9 mouse cellular contexts compared by ENCODE assay signal in genomic region chr7:130693800-130694193, GRCm38 (mm10).
DNase-seq lines count a peak whose midpoint lies in the region; ATAC-seq and TF ChIP-seq lines count a peak whose summit lies in the region.
"Had no signal": no experiment of that assay in that cellular context is flagged by ENCODE, and none has a peak within 500 bp of the region (broad histone marks: within the 10 kb centered on the region; RNA-seq: fewer than 3 reads in every experiment).

No protein-coding gene starts in this region.

- no peaks in the 10 kb centered on the region for H3K27me3 ChIP-seq in E14TG2a.4 (ENCODE audit: insufficient read depth, low read length)
- H3K27me3 ChIP-seq in forebrain, embryonic 10.5 days (ENCODE audit: poor library complexity, severe bottlenecking) = no peaks in the 10 kb centered on the region
- peaks cover 20% of the 10 kb centered on the region for H3K27me3 ChIP-seq in liver, embryonic 13.5 days

- peak overlapping the region; percentile 97 for H3K27ac ChIP-seq in forebrain, embryonic 10.5 days
- no peak overlapping the region; the same call in 1 of the 2 replicates for H3K27ac ChIP-seq in liver, embryonic 13.5 days

- no peak; the same call in 1 of the 2 replicates for ATAC-seq in cerebellum, adult (ENCODE audit: insufficient number of reproducible peaks, low FRiP score, low TSS enrichment)
- no peak for ATAC-seq in liver, embryonic 13.5 days (ENCODE audit: low read depth)

- H3K9me3 ChIP-seq in E14TG2a.4 (ENCODE audit: low read length) = no peaks in the 10 kb centered on the region
- no peaks in the 10 kb centered on the region for H3K9me3 ChIP-seq in forebrain, embryonic 10.5 days
- no peaks in the 10 kb centered on the region for H3K9me3 ChIP-seq in liver, embryonic 13.5 days (replicated peaks)

- H3K4me2 ChIP-seq in liver, embryonic 13.5 days = peak overlapping the region; percentile 55

- peak; percentile 47 for DNase-seq in cerebellum, adult 11 months
- peak; percentile 47 for DNase-seq in forebrain, embryonic 10.5 days (ENCODE audit: extremely low spot score, low spot score)
- no peak for DNase-seq in liver, embryonic 13.5 days
- DNase-seq in adrenal gland, postnatal 36 days = no peak
- DNase-seq in lung, postnatal 14 days = no peak
- DNase-seq in thymus, postnatal 36 days = no peak

- peaks cover 70% of the 10 kb centered on the region for H3K4me1 ChIP-seq in E14TG2a.4 (replicated peaks; ENCODE audit: low read depth, low read length)
- peaks cover 85% of the 10 kb centered on the region for H3K4me1 ChIP-seq in forebrain, embryonic 10.5 days
- peaks cover 39% of the 10 kb centered on the region for H3K4me1 ChIP-seq in liver, embryonic 13.5 days (replicated peaks)

- no peak for TF ChIP-seq CTCF in E14TG2a.4 (conservative IDR thresholded peaks at IDR 0.05; ENCODE audit: low read length)

- no peak overlapping the region for H3K9ac ChIP-seq in liver, embryonic 13.5 days

- H3K36me3 ChIP-seq in E14TG2a.4 (ENCODE audit: insufficient read depth, low read length) = peaks cover 31% of the 10 kb centered on the region; the same call in 1 of the 2 replicates
- peaks cover 17% of the 10 kb centered on the region for H3K36me3 ChIP-seq in forebrain, embryonic 10.5 days (replicated peaks)
- H3K36me3 ChIP-seq in liver, embryonic 13.5 days = no peaks in the 10 kb centered on the region

- WGBS in forebrain, embryonic 10.5 days = 17% methylated on average over 11 of the region's 11 CpGs
- 66% methylated on average over 11 of the region's 11 CpGs for WGBS in liver, embryonic 13.5 days (ENCODE audit: insufficient replicate concordance)

- peak overlapping the region; percentile 84 for H3K4me3 ChIP-seq in E14TG2a.4 (replicated peaks; ENCODE audit: low read length)
- peak overlapping the region; percentile 77 for H3K4me3 ChIP-seq in forebrain, embryonic 10.5 days
- no peak overlapping the region for H3K4me3 ChIP-seq in liver, embryonic 13.5 days (replicated peaks)
- H3K4me3 ChIP-seq: myocyte had no signal

Comparison
In these comparisons a context has a peak if more than half of its experiments do, and no peak if none do; other contexts are left out.
1. DNase-seq: peak in cerebellum, adult 11 months (single experiment) and forebrain, embryonic 10.5 days (single experiment); none in liver, embryonic 13.5 days (single experiment), adrenal gland, postnatal 36 days (0 of 2), lung, postnatal 14 days (single experiment) and thymus, postnatal 36 days (0 of 2).